Mouse (Mus musculus): ENCODE measurements around the gene S100a4.

- TF ChIP-seq CTCF (IDR thresholded peaks at IDR 0.05; ENCODE audit: low read depth) (no peak), EP300 (IDR thresholded peaks at IDR 0.05; ENCODE audit: low read depth) (no peak)
These were observed 10.6 kb downstream of the S100a4 start for GRCm38 (mm10) chr3:90614148-90614530.

Data from liver, postnatal 0 days (tissue).